Mouse (Mus musculus) left cerebral cortex, postnatal 4 days (tissue): ENCODE measurements around the gene 4930415O20Rik. TPM values are rescaled to one million over a fixed set of nuclear protein-coding genes. Genes with fewer than 3 reads are reported as not detected.

Experiments
- DNase-seq: peaks from one replicate; pipeline ENCODE4 v3.0.0-alpha.2; 2022
- intact Hi-C: fragments of 180-260 bp; cut with DNase I; formaldehyde crosslinking; loops from one replicate; pipeline ENCODE4 v1.15.1; 2025
- total RNA-seq, 2 experiments: library from RNA; stranded (reverse); gene quantifications; 2 replicates each; pipeline ENCODE4 v1.2.3; 2021

4930415O20Rik gene
- not detected for total RNA-seq

DNA sequence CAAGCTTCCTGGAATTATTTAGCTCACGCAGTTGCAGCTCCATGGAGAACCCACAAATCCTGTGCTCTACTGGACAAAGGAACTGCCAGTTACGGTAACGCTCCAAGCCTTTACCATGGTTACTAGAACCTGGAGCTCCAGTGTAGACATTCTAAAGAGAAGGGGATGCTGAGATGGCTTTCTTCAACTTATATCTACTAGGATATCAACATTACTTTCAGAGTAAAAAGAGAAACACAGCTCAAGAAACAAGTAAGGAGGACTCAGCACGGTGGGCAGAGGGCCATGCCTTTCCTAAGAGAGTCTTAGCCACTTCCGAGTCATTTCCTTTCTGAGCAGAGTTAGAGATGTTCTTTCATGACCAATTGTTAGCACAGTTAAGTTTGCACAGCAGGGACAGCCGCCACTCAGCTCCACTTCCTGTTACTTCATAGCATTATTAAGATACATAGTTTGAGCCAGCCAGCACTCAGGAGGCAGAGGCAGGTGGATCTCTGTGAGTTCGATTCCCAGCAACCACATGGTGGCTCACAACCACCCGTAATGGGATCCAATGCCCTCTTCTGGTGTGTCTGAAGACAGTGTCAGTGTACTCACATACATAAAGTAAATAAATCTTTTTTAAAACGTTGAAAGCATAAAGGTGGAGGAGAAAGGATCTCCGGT, at the start of gene 4930415O20Rik, which contains the start of gene Ccnt1:
TSS of gene 4930415O20Rik (plus strand) at position 132 of the 666 bp plus-strand sequence.
TSS of gene Ccnt1 (minus strand) at position 51 of the 666 bp plus-strand sequence.
- intact Hi-C loops: loop anchor here (10.0 kb wide), 1 partner anchor 224 kb away; no protein-coding TSS in a partner anchor

GRCm38 (mm10) chr15:98521245-98521644, 49.6 kb upstream of the 4930415O20Rik start:
- DNase-seq: no peak
- intact Hi-C loops: no loop called here

More for the DNA sequence above, at the start of gene 4930415O20Rik, which contains the start of gene Ccnt1:
- no peak for DNase-seq

DNA sequence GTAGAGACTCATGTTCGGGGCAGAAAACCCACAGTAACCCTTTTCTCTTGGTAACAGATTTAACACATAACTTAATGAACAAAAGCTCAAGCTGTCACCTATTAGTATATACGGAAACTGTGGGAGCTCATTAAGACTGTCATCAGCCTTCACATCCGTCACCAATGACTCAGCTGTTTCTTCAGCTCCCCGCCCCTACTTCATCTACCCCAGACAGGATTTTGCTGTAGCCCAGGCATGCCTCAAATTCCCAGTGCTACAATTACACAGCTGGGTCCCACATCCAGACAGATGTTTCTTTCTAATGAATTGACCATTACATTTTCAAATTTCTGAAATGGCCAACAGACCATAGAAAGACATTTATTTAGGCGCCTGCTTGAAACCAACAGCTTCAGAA, 44.7 kb upstream of the 4930415O20Rik start:
- intact Hi-C loops: no loop called here
- no peak for DNase-seq

GRCm38 (mm10) chr15:98527056-98527771, 43.6 kb upstream of the 4930415O20Rik start:
- intact Hi-C loops: no loop called here

GRCm38 (mm10) chr15:98528066-98528563, 42.7 kb upstream of the 4930415O20Rik start:
- intact Hi-C loops: no loop called here
- no peak for DNase-seq

More at GRCm38 (mm10) chr15:98527056-98527771, 43.6 kb upstream of the 4930415O20Rik start:
- no peak for DNase-seq

- intact Hi-C loops: no loop called here
- DNase-seq: no peak
Measured at GRCm38 (mm10) chr15:98532281-98532680, 38.5 kb upstream of the 4930415O20Rik start.

GRCm38 (mm10) chr15:98533035-98533531, 37.7 kb upstream of the 4930415O20Rik start:
- intact Hi-C loops: no loop called here
- no peak for DNase-seq

- peak; percentile 98 for DNase-seq
- intact Hi-C loops: no loop called here
Measured at GRCm38 (mm10) chr15:98533881-98534627, 36.8 kb upstream of the 4930415O20Rik start, which contains the start of gene Kansl2. Gene Kansl2, minus strand, starts transcription at chr15:98534264.

DNA sequence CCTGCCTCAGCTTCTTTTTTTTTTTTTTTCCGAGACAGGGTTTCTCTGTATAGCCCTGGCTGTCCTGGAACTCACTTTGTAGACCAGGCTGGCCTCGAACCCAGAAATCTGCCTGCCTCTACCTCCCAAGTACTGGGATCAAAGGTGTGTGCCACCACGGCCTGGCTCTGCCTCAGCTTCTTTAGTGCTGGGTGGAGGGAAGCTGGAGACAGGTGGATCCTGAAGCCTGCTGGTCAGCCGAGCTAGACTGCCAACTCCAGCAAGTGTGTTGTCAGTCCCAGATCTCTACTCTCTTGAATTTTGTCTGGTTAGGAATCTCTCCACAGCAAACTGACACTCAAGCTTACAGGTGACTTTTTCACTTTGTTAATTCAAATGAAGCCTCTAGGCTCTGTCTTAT, 34.9 kb upstream of the 4930415O20Rik start:
- intact Hi-C loops: no loop called here
- DNase-seq: no peak

DNA sequence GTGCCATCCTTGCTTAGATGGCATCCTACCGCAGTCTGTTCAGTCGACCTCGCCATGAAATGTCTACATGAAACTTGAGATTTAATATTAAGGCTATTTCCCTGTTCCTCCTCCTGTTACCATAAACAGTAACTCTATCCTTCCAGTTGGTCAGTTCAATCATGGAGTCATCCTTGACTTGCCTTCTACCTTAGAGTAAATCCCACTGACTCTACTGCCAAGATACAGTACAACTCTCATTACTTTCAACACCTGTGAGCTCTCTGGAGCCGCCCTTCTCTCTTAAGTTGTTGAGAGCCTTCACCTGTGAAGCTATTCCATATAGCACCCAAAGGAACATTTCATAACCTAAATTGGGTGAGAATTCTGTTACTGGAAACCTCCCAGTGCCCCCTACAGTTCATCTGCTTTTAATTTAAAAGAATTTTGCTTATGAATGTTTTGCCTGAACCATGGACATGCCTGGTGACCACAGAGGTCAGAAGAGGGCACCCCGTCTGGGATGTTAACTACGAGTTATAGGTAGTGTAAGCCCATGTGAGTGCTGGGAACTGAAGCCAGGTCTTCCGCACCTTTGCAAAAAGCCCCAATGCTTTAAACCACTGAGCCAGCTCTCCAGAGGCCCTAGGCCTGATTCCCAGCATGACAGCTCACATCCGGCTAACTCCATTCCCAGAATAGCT, 33.8 kb upstream of the 4930415O20Rik start:
- no peak for DNase-seq
- intact Hi-C loops: no loop called here

GRCm38 (mm10) chr15:98537923-98538322, 32.9 kb upstream of the 4930415O20Rik start:
- no peak for DNase-seq
- intact Hi-C loops: no loop called here

- intact Hi-C loops: no loop called here
- DNase-seq: no peak
Measured at GRCm38 (mm10) chr15:98541064-98541463, 29.7 kb upstream of the 4930415O20Rik start.

GRCm38 (mm10) chr15:98543341-98543740, 27.5 kb upstream of the 4930415O20Rik start:
- intact Hi-C loops: no loop called here
- DNase-seq: no peak

DNA sequence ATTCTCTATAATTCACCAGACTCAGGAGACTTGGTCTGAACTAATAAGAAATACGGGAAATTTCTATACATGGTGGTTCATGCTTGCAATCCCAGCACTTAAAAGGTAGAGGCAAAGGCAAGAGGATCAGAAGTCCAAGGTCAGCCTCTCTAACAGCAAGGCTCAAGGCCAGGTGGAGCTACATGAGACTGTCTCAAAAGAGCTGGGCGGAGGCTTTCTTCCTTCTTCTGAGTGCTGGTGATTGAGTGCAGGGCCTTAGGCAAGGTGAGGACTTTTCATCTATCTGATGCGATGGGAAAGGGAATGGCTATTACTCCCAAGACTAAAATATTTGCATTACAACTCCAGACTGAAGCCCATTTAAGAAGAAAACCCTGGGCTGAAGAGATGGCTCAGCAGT, 25.7 kb upstream of the 4930415O20Rik start:
- intact Hi-C loops: no loop called here
- no peak for DNase-seq

DNA sequence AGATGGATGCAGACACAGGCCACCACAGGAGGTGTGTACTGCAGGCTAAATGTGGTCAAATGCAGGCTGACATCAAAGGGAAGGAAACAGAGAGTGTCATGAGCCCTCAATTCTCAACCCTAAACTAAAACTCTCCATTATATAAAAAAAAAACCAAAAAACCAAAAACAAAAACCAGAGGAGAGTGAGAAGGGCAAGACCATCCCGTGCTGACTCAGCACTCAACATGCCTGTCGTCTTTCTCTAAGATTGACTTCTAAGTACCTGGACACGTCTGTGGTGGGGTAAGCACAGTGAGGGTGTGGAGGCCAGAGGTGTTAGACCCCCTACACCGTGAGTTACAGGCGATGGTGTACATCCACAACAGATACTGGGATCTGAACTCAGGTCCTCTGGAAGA, 24.0 kb upstream of the 4930415O20Rik start:
- DNase-seq: no peak
- intact Hi-C loops: no loop called here

DNA sequence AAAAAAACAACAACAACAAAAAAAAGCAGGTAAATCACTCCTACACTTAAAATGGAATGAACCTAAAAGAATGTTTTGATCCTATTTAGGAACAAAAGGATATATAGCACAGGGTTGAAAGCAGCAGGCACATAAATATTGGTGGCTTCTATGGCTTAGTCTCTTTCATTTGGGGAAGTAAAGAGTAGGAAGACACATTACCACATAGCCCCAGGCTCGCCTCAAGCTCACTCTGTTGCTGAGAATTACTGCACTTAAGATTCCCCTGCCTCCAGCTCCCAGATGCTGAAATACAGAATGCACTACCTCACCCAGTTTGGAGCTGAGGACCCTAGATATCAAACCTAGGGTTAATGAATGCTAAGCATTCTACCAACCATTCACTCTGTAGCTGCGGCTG, 18.0 kb upstream of the 4930415O20Rik start:
- intact Hi-C loops: no loop called here
- no peak for DNase-seq

DNA sequence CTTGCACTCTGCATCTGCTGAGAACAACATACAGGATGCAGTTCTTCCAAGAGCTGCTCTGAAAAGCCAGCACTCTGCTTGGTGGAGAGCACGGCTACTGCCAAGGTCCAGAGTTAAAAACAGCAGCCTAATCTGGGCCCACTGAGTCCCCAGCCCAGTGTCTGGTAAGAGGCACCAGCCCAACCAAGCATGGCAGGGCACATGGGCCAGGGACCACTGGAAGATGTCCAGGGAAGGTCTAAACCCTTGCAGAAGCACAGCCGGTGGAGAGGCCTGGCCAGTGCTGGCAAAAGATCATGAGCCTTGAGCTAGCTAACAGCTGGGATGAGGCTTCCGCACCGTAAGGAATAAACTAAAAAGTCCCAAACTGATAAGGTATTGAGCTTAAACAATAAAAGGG, 14.9 kb upstream of the 4930415O20Rik start:
- no peak for DNase-seq
- intact Hi-C loops: no loop called here

- intact Hi-C loops: no loop called here
- DNase-seq: no peak
Measured at GRCm38 (mm10) chr15:98557186-98557585, 13.6 kb upstream of the 4930415O20Rik start.

- intact Hi-C loops: no loop called here
- DNase-seq: no peak
Measured at GRCm38 (mm10) chr15:98566973-98567277, 3.9 kb upstream of the 4930415O20Rik start.
